ENCODE assay signal across 1 mouse cellular context in the genomic region with DNA sequence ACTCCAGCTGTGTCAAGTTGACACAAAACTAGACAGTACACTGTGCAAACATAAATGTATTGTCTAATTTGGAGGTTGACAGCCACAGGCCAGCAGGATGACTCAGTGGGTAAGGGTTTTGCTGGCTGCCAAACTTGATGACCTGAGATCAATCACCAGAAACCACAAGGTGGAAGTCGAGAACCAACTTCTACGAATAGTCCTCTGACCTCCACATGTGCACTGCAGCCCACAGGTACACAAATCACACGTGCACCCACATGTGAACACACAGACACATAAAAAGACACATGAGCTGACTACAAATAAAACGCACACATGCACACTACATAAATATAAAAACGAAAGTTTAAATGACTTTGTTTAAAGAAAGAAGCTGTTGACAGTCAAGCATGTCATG.
TF ChIP-seq lines count a peak whose summit lies in the region.

No protein-coding gene starts in this region.

TF ChIP-seq in CH12.LX, 34 proteins besides CTCF, POLR2A, EP300 and RAD21 (continued from another document):
- TF ChIP-seq CHD1 (IDR thresholded peaks at IDR 0.05; ENCODE audit: low read depth, low read length) = no peak
- no peak for TF ChIP-seq TCF12 (IDR thresholded peaks at IDR 0.05; ENCODE audit: low read depth, low read length)
- TF ChIP-seq ZC3H11A (IDR thresholded peaks at IDR 0.05; ENCODE audit: low read depth, low read length) = no peak
- 0 out of 2 replicates have a peak, but pooled peaks have one; percentile 17 for TF ChIP-seq IRF4 (IDR thresholded peaks at IDR 0.05; ENCODE audit: low read depth, low read length)
- TF ChIP-seq BHLHE40 (IDR thresholded peaks at IDR 0.05; ENCODE audit: low read depth, low read length) = peak; percentile 99
